In genomic region chr15:80497733-80498132, GRCm38 (mm10) we compare ENCODE assay signal across 8 mouse cellular contexts.
A peak's percentile ranks its signal among the peaks of the same experiment; 100 is the strongest.
DNase-seq lines count a peak whose midpoint lies in the region; ATAC-seq and TF ChIP-seq lines count a peak whose summit lies in the region.
"Not testable (repeated sequence)": the region's sequence is repeated elsewhere in the genome, so short reads cannot be mapped to it uniquely, and the experiment has no call there.

No protein-coding gene starts in this region.

- in situ Hi-C loops in ES-E14 (cut with MboI; ENCODE audit: low sequenced_read_pairs in 2 of 2, unreplicated experiment in 2 of 2) = not testable (repeated sequence)

- ATAC-seq in granulocyte monocyte progenitor cell, adult 5-6 weeks (replicated peaks; ENCODE audit: poor library complexity, severe bottlenecking) = peak; percentile 89
- peak; percentile 95 for ATAC-seq in hematopoietic stem cell, adult 5-6 weeks (replicated peaks in 1 of 2; ENCODE audit: insufficient read depth in 1 of 2, low FRiP score in 2 of 2, low TSS enrichment in 1 of 2, low read depth in 1 of 2, poor library complexity in 2 of 2, severe bottlenecking in 2 of 2)

- not testable (repeated sequence) for H3K27ac ChIP-seq in ES-E14 (ENCODE audit: insufficient read depth, low read depth, low read length, poor library complexity, severe bottlenecking)

- H3K9me3 ChIP-seq in ES-E14 (ENCODE audit: control insufficient read depth, insufficient read depth, low read depth, low read length) = not testable (repeated sequence)

- H3K36me3 ChIP-seq in ES-E14 (ENCODE audit: control insufficient read depth, insufficient read depth, low read length, poor library complexity, severe bottlenecking); splenic B cell, adult 2 months (ENCODE audit: control insufficient read depth, insufficient read depth, low read length, poor library complexity, severe bottlenecking): not testable (repeated sequence)

- not testable (repeated sequence) for H3K4me3 ChIP-seq in ES-E14 (ENCODE audit: insufficient read depth in 1 of 2, low read depth in 1 of 2, low read length in 2 of 2, poor library complexity in 1 of 2, severe bottlenecking in 1 of 2)

- H3K9ac ChIP-seq in ES-E14 (ENCODE audit: insufficient read depth, low read depth, low read length, poor library complexity, severe bottlenecking) = not testable (repeated sequence)

- DNase-seq in 416B (ENCODE audit: low read depth) = peak; percentile 41
- DNase-seq in ES-E14 (ENCODE audit: low read depth, low spot score) = not testable (repeated sequence)
- peak; percentile 27 for DNase-seq in lung, postnatal 25 days (ENCODE audit: low spot score)
- peak; percentile 55 to 71 for DNase-seq in monocyte, adult 2 months (ENCODE audit: low read depth in 1 of 2, low spot score in 2 of 2)
- peak; percentile 16 for DNase-seq in spleen, adult 12 weeks (ENCODE audit: low spot score)
- DNase-seq in splenic B cell, adult 2 months (ENCODE audit: low read depth, low spot score) = peak; percentile 87

- H3K27me3 ChIP-seq in splenic B cell, adult 2 months (ENCODE audit: control insufficient read depth, insufficient read depth, low read length, poor library complexity, severe bottlenecking) = not testable (repeated sequence)

- not testable (repeated sequence) for H3K4me1 ChIP-seq in ES-E14 (ENCODE audit: control insufficient read depth in 2 of 2, insufficient read depth in 2 of 2, low read length in 2 of 2, poor library complexity in 1 of 2)

TF ChIP-seq in ES-E14, 5 proteins besides CTCF, POLR2A, EP300 and RAD21:
- TF ChIP-seq MAFK (IDR thresholded peaks at IDR 0.05; ENCODE audit: insufficient read depth, low read depth, low read length) = peak; percentile 67
